Mouse (Mus musculus) ES-E14 (cell line): ENCODE measurements at regions not wholly inside any gene's neighbourhood (a gene's known extent, or its start where the extent isn't known, plus 50 kb on each side); places are given as distances from the start of the nearest gene placed in this dataset.

ENCODE experiments used
- CHD2 ChIP-seq: IDR thresholded peaks from 2 replicates; pipeline ENCODE4 v1.6.1; 2014; ENCODE audit warnings: mild to moderate bottlenecking, low read depth, low read length, inconsistent platforms
- HCFC1 ChIP-seq: IDR thresholded peaks from 2 replicates; pipeline ENCODE4 v1.6.1; 2012; ENCODE audit warnings: low read length, inconsistent platforms, borderline replicate concordance; ENCODE audit not compliant: insufficient read depth
- MAFK ChIP-seq: IDR thresholded peaks from 2 replicates; pipeline ENCODE4 v1.6.1; 2014; ENCODE audit warnings: mild to moderate bottlenecking, low read depth, low read length, inconsistent platforms; ENCODE audit not compliant: insufficient read depth
- ZC3H11A ChIP-seq: IDR thresholded peaks from 2 replicates; pipeline ENCODE4 v1.6.1; 2012; ENCODE audit warnings: low read depth, mild to moderate bottlenecking, inconsistent platforms, low read length, borderline replicate concordance
- ZNF384 ChIP-seq: IDR thresholded peaks from 2 replicates; pipeline ENCODE4 v1.6.1; 2012; ENCODE audit warnings: low read depth, low read length, inconsistent platforms

GRCm38 (mm10) chr9:47286930-47287722 lies 242.8 kb upstream of the Cadm1 start:
- TF ChIP-seq CHD2 (no peak), MAFK (no peak), ZC3H11A (no peak), ZNF384 (no peak), HCFC1 (no peak)
